Mouse (Mus musculus) ES-Bruce4 (cell line): ENCODE measurements around the gene Il1rl1.

Source experiments
- CTCF ChIP-seq: IDR thresholded peaks from one replicate; pipeline ENCODE4 v1.8.1; 2011; ENCODE audit warnings: low read depth, low read length
- EP300 ChIP-seq: IDR thresholded peaks from 2 replicates; pipeline ENCODE4 v1.6.1; 2011; ENCODE audit warnings: low read depth, low read length; ENCODE audit not compliant: insufficient read depth
- POLR2A ChIP-seq: IDR thresholded peaks from one replicate; pipeline ENCODE4 v1.8.1; 2011; ENCODE audit warnings: low read length; ENCODE audit not compliant: insufficient read depth

DNA sequence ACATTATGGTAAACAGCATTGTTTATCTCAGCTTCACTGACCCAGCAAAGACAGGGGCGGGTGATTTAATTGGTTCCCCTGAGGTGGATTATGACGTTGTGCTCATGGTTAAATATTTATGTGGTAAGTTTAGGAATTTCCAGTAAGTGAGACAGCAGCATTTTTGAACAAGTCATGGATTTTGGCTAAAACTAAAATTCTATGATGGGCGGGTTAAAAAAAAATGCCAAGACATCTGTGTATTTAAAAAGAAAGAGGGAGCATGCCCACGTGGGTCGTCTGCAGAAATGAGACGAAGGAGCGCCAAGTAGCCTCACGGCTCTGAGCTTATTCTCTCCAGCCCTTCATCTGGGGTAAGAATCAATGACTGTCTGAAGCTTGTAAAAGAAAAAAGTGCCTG is 10.1 kb downstream of the Il1rl1 start:
- no peak for TF ChIP-seq POLR2A
- no peak for TF ChIP-seq CTCF
- TF ChIP-seq EP300, result no peak
